Mouse (Mus musculus) central nervous system, embryonic 11.5 days (tissue): Measurements from ENCODE around the gene Cand2. TPM values are rescaled to one million over a fixed set of nuclear protein-coding genes. Genes with fewer than 3 reads are reported as not detected.

Experiments
- polyA plus RNA-seq: library from polyadenylated mRNA; depleted of rRNA; stranded (reverse); fragments of >200 nt; gene quantifications from 2 replicates; pipeline ENCODE4 v1.2.3, GENCODE M21; 2012; rRNA removed

Gene Cand2
- 41.4 and 51.1 TPM in 2 replicates for polyA plus RNA-seq

DNA sequence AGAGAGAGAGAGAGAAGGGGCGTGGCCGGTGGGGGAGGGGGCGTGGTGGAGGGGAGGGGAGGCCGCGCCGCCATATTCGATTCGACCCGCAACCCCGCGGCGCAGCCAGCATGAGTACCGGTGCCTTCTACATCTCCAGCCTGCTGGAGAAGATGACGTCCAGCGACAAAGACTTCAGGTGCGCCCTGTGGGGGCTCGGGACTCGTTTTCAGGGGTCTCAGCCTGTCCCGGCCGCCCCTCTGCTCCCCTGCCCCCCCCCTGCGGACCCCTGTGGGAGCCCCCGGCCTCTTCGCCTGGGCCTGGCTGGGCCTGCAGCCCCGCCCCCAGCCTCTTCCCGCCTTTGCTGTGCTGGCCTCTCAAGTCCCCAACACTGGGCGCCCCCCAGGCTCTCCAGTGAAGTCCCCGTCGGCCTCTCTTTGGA is at the start of gene Cand2:
Gene Cand2, plus strand, starts transcription at position 38 of the 421 bp plus-strand sequence.

DNA sequence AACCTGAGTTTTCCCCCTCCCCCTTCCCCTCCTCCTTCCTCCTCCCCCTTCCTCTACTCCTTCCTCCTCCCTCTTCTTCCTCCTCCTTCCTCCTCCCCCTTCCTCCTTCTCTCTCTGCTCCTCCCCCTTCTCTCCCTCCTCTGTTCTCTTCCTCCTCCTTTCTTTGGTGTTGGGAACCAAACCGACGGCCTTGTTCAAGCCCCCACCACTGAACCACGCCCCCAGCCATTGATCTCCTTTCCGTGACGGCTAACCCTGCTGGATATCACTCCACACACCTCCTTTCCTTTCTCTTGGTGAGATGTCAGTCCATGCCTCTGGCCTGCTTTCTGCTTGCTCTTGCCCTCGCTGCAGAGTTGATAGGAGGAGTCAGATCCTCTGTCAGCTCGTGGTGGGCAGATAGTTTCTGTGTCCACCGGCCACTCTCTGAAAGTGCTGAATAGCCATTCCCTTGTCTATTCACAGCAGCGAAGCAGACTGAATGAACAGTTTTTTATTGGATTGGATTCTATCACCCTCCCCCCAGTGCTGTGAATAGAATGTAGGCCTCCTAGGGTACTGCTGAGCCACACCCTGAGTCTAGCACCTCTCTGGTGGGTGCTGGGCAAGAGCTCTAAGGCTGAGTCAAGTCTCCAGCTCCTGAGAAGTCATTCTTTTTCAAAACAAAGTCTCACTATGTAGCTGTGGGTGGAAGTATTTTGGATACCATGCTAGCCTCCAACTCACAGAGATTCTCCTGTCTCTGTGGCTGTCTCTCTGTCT is 12.2 kb upstream of the Cand2 start, which contains the start of gene Tmem40:
Gene Tmem40, minus strand, starts transcription at position 416 of the 762 bp plus-strand sequence.

DNA sequence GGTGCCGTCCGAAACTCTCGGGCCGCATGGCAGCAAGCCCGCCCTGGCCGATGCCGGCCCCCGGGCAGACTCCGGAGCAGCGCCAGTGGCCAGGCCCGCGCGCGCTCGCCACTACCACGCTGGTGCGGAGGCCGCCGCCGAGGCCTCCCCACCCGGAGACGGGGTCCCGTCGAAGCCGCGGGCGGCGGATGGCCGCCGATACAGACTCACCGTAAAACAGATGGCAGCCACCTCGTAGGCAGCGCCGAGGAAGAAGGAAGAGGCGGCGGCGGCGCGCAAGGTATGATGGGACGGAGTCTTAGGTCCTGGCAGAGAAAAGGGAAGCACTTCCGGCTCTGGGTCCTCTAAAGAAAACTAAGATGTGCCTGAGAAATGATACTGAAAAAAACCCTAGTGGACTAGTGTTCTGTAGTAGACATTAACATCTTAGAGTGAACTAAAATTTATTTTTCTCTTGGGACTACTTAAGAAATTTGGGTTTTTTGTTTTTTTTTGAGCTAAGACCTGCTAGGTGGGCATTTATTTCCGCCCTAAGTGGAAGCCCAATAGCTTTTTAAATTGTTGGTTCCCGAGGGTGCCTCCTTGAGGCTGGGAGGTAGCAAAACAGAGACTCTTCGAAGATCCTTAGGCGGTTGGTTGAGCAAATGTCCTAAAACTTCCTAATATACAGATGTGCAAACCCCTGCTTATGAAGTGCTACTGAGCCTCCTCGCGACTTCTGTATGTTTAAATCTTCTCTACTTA is 34.3 kb downstream of the Cand2 start, which contains the start of gene Rpl32:
Gene Rpl32, minus strand, starts transcription at position 260 of the 744 bp plus-strand sequence.

DNA sequence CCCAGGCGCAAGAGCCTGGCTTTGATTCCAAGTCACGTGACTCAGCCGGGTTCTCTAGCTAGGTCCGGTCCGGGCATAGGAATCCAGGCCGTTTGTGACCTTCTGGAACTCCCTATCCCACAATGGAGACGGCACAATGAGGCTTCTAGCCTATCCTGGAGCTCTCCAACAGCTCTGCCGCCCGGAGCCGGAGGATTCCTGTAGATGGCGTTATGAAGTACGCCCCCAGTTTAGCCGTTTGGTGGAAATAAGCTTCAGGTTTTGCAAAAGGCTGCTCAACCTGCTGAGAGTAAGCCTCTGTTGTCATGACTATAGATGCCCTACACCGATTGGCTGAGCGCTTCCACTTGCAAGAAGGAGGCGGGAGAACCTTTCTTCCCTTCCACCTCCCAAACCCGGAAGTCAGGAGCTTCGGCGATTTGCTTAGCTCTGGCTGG is 63.8 kb downstream of the Cand2 start, which contains the start of gene Efcab12:
Gene Efcab12, minus strand, starts transcription at position 252 of the 437 bp plus-strand sequence.

DNA sequence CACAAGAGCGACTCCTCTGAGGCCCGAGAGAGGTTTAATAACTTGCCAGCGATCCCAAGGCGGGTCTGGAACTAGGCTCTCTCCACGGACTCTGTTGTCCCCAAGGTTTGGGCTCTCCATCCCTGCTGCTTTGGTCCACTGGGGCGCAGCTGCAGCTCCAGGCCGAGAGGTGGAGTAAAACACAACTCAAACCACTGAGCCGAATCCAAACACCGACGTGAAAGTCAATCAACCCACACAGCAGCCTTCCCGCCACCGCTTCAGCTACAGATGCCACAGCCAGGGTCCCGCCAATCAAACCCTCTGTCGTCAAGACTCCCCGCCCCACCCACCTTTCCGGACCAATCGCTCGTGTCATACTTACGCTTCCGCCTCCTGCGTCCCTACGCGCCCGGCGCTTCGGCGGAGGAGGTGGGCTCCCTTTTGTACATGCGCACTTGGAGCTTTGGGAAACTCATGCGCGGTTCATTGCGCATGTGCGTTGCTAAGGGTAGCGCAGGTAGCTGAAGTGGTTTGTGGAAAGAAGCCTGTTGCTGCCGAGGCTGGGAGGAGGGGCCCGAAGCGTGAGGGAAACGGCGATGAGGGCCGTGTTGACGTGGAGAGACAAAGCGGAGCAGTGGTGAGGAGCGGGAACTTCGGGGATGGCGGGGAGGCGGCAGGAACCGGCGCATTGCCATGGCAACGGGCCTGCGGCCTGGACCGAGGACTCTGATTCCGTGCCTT is 78.9 kb downstream of the Cand2 start, which contains the start of the genes Mbd4 and Ift122:
Gene Mbd4, minus strand, starts transcription at position 281 of the 723 bp plus-strand sequence.
Gene Ift122, plus strand, starts transcription at position 380 of the 723 bp plus-strand sequence.

Other genes with a start within 250 kb of the Cand2 start
- 12.9 and 16.7 TPM in 2 replicates for gene Tsen2, start 229.9 kb upstream of the Cand2 start, polyA plus RNA-seq
- 0.11 and 0.30 TPM in 2 replicates for gene Mkrn2os, start 182.0 kb upstream of the Cand2 start, polyA plus RNA-seq
- gene Mkrn2, start 172.6 kb upstream of the Cand2 start, polyA plus RNA-seq: 12.2 and 20.2 TPM in 2 replicates
- 168 and 189 TPM in 2 replicates for gene Raf1, start 97.9 kb upstream of the Cand2 start, polyA plus RNA-seq
- gene Tmem40, start 12.1 kb upstream of the Cand2 start, polyA plus RNA-seq: 2.3 and 2.9 TPM in 2 replicates
- 1,142 and 2,805 TPM in 2 replicates for gene Rpl32, start 34.2 kb downstream of the Cand2 start, polyA plus RNA-seq
- 2.0 and 2.4 TPM in 2 replicates for gene Efcab12, start 63.9 kb downstream of the Cand2 start, polyA plus RNA-seq
- gene Mbd4, start 78.8 kb downstream of the Cand2 start, polyA plus RNA-seq: 22.2 and 22.8 TPM in 2 replicates
- gene Ift122, start 78.9 kb downstream of the Cand2 start, polyA plus RNA-seq: 17.6 and 20.0 TPM in 2 replicates
- 0.41 and 1.0 TPM in 2 replicates for gene Rho, start 157.2 kb downstream of the Cand2 start, polyA plus RNA-seq
- 0.07 TPM in 1 of 2 replicates, not detected in the other for gene H1foo, start 170.4 kb downstream of the Cand2 start, polyA plus RNA-seq
- gene Plxnd1, start 220.5 kb downstream of the Cand2 start, polyA plus RNA-seq: 19.0 and 46.7 TPM in 2 replicates